Mouse (Mus musculus): ENCODE measurements around the gene Zcchc2. TPM values are rescaled to one million over a fixed set of nuclear protein-coding genes. Genes with fewer than 3 reads are reported as not detected.

The Zcchc2 gene
- polyA plus RNA-seq, 2 experiments: 2.8 to 12.1 TPM

DNA sequence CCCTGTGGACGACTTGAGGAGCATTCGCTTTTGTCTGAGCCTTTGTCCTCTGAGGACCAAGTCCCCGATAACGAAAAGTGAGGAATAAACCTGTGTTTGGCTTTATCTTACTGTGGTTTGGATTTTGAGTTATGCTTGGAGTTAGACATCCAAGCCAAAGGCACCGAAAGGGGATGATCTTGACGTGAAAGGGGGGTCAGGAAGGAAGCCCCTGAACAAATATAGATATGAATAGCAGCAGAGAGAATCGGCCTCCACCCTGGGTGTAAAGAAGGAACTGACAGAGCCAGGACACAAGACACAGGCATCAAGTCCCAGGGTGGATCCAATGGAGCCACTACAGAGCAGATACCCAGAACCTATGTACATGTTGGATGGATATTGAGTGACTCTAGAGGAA is 83.9 kb downstream of the Zcchc2 start:
- H3K27ac ChIP-seq (replicated peaks; ENCODE audit: low read depth, low read length): no peak overlapping the region
- H3K9me3 ChIP-seq (ENCODE audit: control insufficient read depth, low read length): no peaks in the 10 kb centered on the region
- 84% methylated on average over 7 of the region's 7 CpGs for WGBS
- no peaks in the 10 kb centered on the region for H3K36me3 ChIP-seq (ENCODE audit: control insufficient read depth, insufficient read depth, low read length)
- H3K27me3 ChIP-seq (ENCODE audit: control insufficient read depth, insufficient read depth, low read length): no peaks in the 10 kb centered on the region
- no peak for TF ChIP-seq POLR2A (IDR thresholded peaks at IDR 0.05; ENCODE audit: borderline replicate concordance, extremely low read depth, insufficient read depth, insufficient read length)
- no peak overlapping the region for H3K9ac ChIP-seq (ENCODE audit: low read depth, low read length, severe bottlenecking)
- DNase-seq (ENCODE audit: low spot score) (no peak), ATAC-seq (ENCODE audit: low FRiP score, low read depth) (no peak)
- H3K4me2 ChIP-seq (replicated peaks; ENCODE audit: low read depth, low read length, severe bottlenecking): no peak overlapping the region
- H3K4me1 ChIP-seq (ENCODE audit: control insufficient read depth, insufficient read depth, low read length): peaks cover 2% of the 10 kb centered on the region; the same call in 1 of the 2 replicates
- H3K4me3 ChIP-seq (replicated peaks; ENCODE audit: low read length): no peak overlapping the region

DNA sequence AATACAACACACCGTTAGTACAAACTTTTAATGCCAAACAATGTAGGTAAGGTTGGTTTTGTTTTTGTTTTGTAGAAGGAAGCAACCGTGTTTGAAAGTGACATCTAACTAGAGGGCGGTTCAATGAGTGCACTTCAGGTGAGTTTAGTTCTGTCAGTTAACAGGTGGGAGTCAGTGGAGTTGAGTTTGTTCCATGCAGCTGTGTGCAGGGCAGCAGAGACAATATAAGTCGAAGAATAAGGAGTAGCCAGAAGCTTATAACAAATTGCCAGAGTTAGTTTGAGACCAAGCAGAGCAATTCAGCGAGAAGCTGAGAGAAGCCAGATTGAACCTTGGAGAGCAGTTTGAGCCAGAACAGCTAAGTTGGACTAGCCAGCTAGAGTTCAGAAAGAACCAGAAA is 84.5 kb downstream of the Zcchc2 start:
- peaks cover 2% of the 10 kb centered on the region; the same call in 1 of the 2 replicates for H3K4me1 ChIP-seq (ENCODE audit: control insufficient read depth, insufficient read depth, low read length)
- WGBS: 88% methylated on average over 5 of the region's 5 CpGs
- H3K4me2 ChIP-seq (replicated peaks; ENCODE audit: low read depth, low read length, severe bottlenecking): no peak overlapping the region
- no peaks in the 10 kb centered on the region for H3K27me3 ChIP-seq (ENCODE audit: control insufficient read depth, insufficient read depth, low read length)
- ATAC-seq (ENCODE audit: low FRiP score, low read depth): no peak
- H3K9ac ChIP-seq (ENCODE audit: low read depth, low read length, severe bottlenecking): no peak overlapping the region
- H3K9me3 ChIP-seq (ENCODE audit: control insufficient read depth, low read length): no peaks in the 10 kb centered on the region
- DNase-seq (ENCODE audit: low spot score): no peak
- no peak overlapping the region for H3K27ac ChIP-seq (replicated peaks; ENCODE audit: low read depth, low read length)
- no peaks in the 10 kb centered on the region for H3K36me3 ChIP-seq (ENCODE audit: control insufficient read depth, insufficient read depth, low read length)
- H3K4me3 ChIP-seq (replicated peaks; ENCODE audit: low read length): no peak overlapping the region
- no peak for TF ChIP-seq POLR2A (IDR thresholded peaks at IDR 0.05; ENCODE audit: borderline replicate concordance, extremely low read depth, insufficient read depth, insufficient read length)

DNA sequence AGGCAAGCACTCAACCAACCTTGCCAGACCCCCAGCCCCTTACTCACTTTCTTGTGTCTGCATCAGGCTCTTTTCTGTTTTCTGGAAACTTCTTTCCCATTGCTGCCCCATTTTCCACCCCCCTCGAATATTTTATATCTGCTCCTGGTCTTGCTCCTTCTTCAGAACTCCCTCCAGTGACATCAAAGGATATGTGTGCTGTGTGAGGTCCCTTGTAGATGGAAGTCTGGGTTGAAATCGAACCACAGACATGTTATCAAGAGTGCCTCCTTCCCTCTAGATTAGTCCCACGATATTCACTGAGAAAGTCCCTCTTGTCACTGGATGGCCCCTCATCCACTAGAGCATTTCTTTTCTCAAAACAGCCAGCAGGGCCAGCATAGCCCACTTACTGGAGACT is 86.4 kb downstream of the Zcchc2 start:
- H3K4me1 ChIP-seq (ENCODE audit: control insufficient read depth, insufficient read depth, low read length): peaks cover under 1% of the 10 kb centered on the region; the same call in 1 of the 2 replicates
- TF ChIP-seq POLR2A (IDR thresholded peaks at IDR 0.05; ENCODE audit: borderline replicate concordance, extremely low read depth, insufficient read depth, insufficient read length): no peak
- DNase-seq (ENCODE audit: low spot score) (no peak), ATAC-seq (ENCODE audit: low FRiP score, low read depth) (no peak)
- no peaks in the 10 kb centered on the region for H3K9me3 ChIP-seq (ENCODE audit: control insufficient read depth, low read length)
- no peak overlapping the region for H3K9ac ChIP-seq (ENCODE audit: low read depth, low read length, severe bottlenecking)
- H3K36me3 ChIP-seq (ENCODE audit: control insufficient read depth, insufficient read depth, low read length): no peaks in the 10 kb centered on the region
- H3K27me3 ChIP-seq (ENCODE audit: control insufficient read depth, insufficient read depth, low read length): no peaks in the 10 kb centered on the region
- H3K4me3 ChIP-seq (replicated peaks; ENCODE audit: low read length): no peak overlapping the region
- H3K27ac ChIP-seq (replicated peaks; ENCODE audit: low read depth, low read length): no peak overlapping the region
- WGBS: 78% methylated on average over 3 of the region's 3 CpGs
- H3K4me2 ChIP-seq (replicated peaks; ENCODE audit: low read depth, low read length, severe bottlenecking): no peak overlapping the region

DNA sequence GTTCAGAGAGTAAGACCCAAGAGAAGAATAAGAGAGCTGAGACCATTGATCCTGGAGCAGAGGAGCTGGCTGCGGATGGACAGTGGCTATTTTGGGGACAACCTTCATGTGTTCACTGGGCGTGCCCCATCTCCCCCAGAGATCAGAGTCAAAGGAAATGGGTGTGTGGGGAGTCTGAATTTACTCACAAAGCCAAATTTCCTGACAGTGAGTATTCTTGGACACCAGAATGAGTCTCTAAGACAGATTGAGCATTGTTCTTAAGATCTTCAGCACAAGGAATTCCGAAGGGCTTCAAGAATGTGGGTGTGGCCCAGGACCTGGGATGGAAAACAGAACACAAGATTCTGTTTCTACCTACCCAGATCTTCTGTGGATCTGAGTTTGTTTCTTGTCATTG is 87.0 kb downstream of the Zcchc2 start:
- WGBS: 84% methylated on average over 3 of the region's 3 CpGs

More for the DNA sequence above, 87.0 kb downstream of the Zcchc2 start:
- no peaks in the 10 kb centered on the region for H3K9me3 ChIP-seq (ENCODE audit: control insufficient read depth, low read length)
- no peaks in the 10 kb centered on the region for H3K27me3 ChIP-seq (ENCODE audit: control insufficient read depth, insufficient read depth, low read length)
- no peak overlapping the region for H3K4me2 ChIP-seq (replicated peaks; ENCODE audit: low read depth, low read length, severe bottlenecking)
- TF ChIP-seq POLR2A (IDR thresholded peaks at IDR 0.05; ENCODE audit: borderline replicate concordance, extremely low read depth, insufficient read depth, insufficient read length): no peak
- no peaks in the 10 kb centered on the region for H3K4me1 ChIP-seq (ENCODE audit: control insufficient read depth, insufficient read depth, low read length)
- H3K27ac ChIP-seq (replicated peaks; ENCODE audit: low read depth, low read length): no peak overlapping the region
- H3K36me3 ChIP-seq (ENCODE audit: control insufficient read depth, insufficient read depth, low read length): no peaks in the 10 kb centered on the region
- no peak overlapping the region for H3K9ac ChIP-seq (ENCODE audit: low read depth, low read length, severe bottlenecking)
- DNase-seq (ENCODE audit: low spot score): no peak
- no peak overlapping the region for H3K4me3 ChIP-seq (replicated peaks; ENCODE audit: low read length)
- ATAC-seq (ENCODE audit: low FRiP score, low read depth): no peak

Other genes with a start within 250 kb of the Zcchc2 start
- gene Tnfrsf11a, start 209.7 kb upstream of the Zcchc2 start, polyA plus RNA-seq (2012; rRNA removed): 1.8 and 2.2 TPM in 2 replicates
- 1.6 TPM in 2 replicates for gene Tnfrsf11a, start 209.7 kb upstream of the Zcchc2 start, polyA plus RNA-seq (2014; fragmentation: Nextera tagmentation; extraction: Ambion mirVana)
- 9.3 and 10.8 TPM in 2 replicates for gene Phlpp1, start 181.3 kb downstream of the Zcchc2 start, polyA plus RNA-seq (2012; rRNA removed)
- gene Phlpp1, start 181.3 kb downstream of the Zcchc2 start, polyA plus RNA-seq (2014; fragmentation: Nextera tagmentation; extraction: Ambion mirVana): 3.9 and 5.5 TPM in 2 replicates